Mouse (Mus musculus) heart, postnatal 10 days (tissue): ENCODE data around the gene Idh3a. TPM values are rescaled to one million over a fixed set of nuclear protein-coding genes. Genes with fewer than 3 reads are reported as not detected.

ENCODE experiments used
- DNase-seq, 2 experiments: peaks; one replicate each; pipeline ENCODE4 v3.0.0; 2021
- intact Hi-C: fragments of 180-260 bp; cut with DNase I; formaldehyde crosslinking; loops from one replicate; pipeline ENCODE4 v1.15.1; 2025
- total RNA-seq, 2 experiments: library from RNA; stranded (reverse); gene quantifications; 2 replicates each; pipeline ENCODE4 v1.2.3; 2021

The Idh3a gene
- total RNA-seq, 2 experiments from 2014 or later: 529 to 594 TPM

GRCm38 (mm10) chr9:54643179-54643578 lies 57.0 kb downstream of the Idh3a start:
- DNase-seq: no peak

GRCm38 (mm10) chr9:54645530-54645929 lies 59.4 kb downstream of the Idh3a start:
- intact Hi-C loops: no loop called here
- no peak for DNase-seq

More at GRCm38 (mm10) chr9:54643179-54643578, 57.0 kb downstream of the Idh3a start:
- intact Hi-C loops: no loop called here

DNA sequence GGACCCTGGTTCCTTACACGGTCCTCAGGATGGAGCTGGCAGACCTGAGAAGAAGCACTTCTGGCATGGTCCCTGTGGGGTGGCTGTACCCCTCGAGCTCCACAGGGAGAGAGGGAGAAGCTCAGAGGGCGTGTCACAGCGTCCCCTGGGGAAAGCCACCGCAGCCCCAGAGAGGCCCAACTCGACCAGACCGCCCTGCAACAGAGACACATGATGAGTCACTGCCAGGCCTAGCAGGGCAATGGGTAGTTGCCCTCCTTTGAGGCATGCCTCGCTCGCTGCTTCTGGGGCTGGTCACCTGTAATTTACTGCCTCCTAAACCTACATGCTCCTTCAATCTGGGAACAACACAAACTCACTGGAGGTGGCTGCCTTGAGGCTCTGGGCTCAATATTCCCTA lies 60.1 kb downstream of the Idh3a start:
- no peak for DNase-seq
- intact Hi-C loops: no loop called here

- DNase-seq: no peak
- intact Hi-C loops: no loop called here
Measured at GRCm38 (mm10) chr9:54647456-54647855, 61.3 kb downstream of the Idh3a start.

DNA sequence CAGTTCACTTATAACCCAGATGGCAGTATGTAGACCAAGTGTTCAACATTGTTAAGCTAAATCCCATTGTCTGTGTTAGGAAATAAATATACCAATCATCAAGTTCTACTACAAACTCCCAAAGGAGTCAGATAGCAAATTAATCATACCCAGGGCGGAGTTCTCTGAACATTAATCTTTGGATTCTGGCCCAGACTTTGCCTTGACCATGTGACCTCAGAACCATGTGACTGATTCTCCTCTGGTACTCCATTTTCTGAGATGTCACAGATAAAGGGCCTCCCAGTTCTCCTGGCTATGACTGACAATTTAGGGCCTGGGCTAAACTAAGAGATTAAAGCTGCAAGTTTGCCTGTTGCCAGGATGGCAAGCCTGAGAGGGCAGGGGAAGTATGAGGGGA lies 63.2 kb downstream of the Idh3a start:
- no peak for DNase-seq

GRCm38 (mm10) chr9:54652778-54653177 lies 66.6 kb downstream of the Idh3a start:
- intact Hi-C loops: no loop called here
- no peak for DNase-seq

More for the DNA sequence above, 63.2 kb downstream of the Idh3a start:
- intact Hi-C loops: no loop called here

Other genes with a start within 250 kb of the Idh3a start
- 10 to 100 TPM; 19.1 to 22.1 TPM for gene Dmxl2, start 84.7 kb upstream of the Idh3a start, total RNA-seq
- gene Sh2d7, start 47.4 kb upstream of the Idh3a start, total RNA-seq: not detected
- 10 to 100 TPM in 1 of 2 experiments, 1 to 10 TPM in 1; 2.9 to 11.0 TPM for gene Cib2, start 26.1 kb upstream of the Idh3a start, total RNA-seq
- gene Acsbg1, start 75.5 kb downstream of the Idh3a start, total RNA-seq: under 1 TPM in 1 of 2 experiments, not detected in 1; 0.62 TPM
- 10 to 100 TPM; 44.1 to 53.9 TPM for gene Dnaja4, start 112.5 kb downstream of the Idh3a start, total RNA-seq
- 10 to 100 TPM; 39.7 to 45.6 TPM for gene Wdr61, start 148.2 kb downstream of the Idh3a start, total RNA-seq
- gene Crabp1, start 178.4 kb downstream of the Idh3a start, total RNA-seq: not detected